8 mouse cellular contexts compared by ENCODE assay signal in the genomic region with DNA sequence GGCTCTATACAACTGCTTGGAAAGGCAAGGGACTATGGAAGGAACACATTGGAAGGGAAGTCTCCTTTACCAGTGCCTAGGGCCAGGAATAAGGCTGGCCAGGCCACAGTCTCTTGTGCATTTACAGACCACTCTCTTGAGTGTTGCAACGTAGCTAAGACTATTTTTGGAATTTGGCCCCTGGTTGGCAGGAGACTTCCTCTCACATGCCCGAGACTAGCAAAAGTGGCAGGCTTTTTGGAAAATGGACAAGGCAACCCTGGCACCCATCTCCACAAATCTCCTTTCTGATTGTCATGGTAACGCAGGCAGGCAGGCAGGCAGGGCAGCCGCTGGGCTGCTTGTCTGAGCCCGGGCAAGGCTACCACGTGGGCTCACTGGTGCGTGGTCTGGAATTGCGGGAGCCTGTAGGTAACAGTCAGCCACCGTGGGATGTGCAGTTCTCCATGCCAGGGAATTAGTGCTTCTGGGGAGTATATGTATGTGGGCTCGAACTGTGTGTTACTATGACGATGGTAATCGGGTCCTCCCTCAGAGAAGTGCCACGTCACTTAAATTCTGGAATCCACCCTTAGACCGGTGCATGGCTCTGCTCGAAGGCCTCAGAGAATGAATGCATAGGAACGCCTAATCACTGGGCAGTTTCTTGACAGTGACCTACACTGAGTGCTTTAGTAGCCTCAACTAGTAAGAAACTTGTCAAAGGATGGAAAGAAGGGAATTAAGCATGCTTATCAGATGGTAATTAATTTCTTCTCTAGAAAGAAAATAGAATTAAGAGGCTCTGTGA. TPM values are rescaled to one million over a fixed set of nuclear protein-coding genes. Genes with fewer than 3 reads are reported as not detected.
DNase-seq lines count a peak whose midpoint lies in the region; ATAC-seq lines count a peak whose summit lies in the region.

No protein-coding gene starts in this region.

- no peaks in the 10 kb centered on the region for H3K9me3 ChIP-seq in hindbrain, embryonic 16.5 days (ENCODE audit: control insufficient read depth, low read length)
- no peaks in the 10 kb centered on the region for H3K9me3 ChIP-seq in midbrain, embryonic 13.5 days
- H3K9me3 ChIP-seq in heart, embryonic 12.5 days (replicated peaks): no peaks in the 10 kb centered on the region

- H3K27me3 ChIP-seq in hindbrain, embryonic 16.5 days (replicated peaks; ENCODE audit: control insufficient read depth, insufficient read depth, low read length): no peaks in the 10 kb centered on the region
- no peaks in the 10 kb centered on the region for H3K27me3 ChIP-seq in midbrain, embryonic 13.5 days
- H3K27me3 ChIP-seq in heart, embryonic 12.5 days (replicated peaks): no peaks in the 10 kb centered on the region

- H3K36me3 ChIP-seq in hindbrain, embryonic 16.5 days (ENCODE audit: control insufficient read depth, insufficient read depth, low read length): no peaks in the 10 kb centered on the region
- H3K36me3 ChIP-seq in midbrain, embryonic 13.5 days: no peaks in the 10 kb centered on the region
- no peaks in the 10 kb centered on the region for H3K36me3 ChIP-seq in heart, embryonic 12.5 days

- WGBS in hindbrain, embryonic 16.5 days: 34% methylated on average over 16 of the region's 16 CpGs
- 27% methylated on average over 16 of the region's 16 CpGs for WGBS in midbrain, embryonic 13.5 days
- WGBS in heart, embryonic 12.5 days: 68% methylated on average over 16 of the region's 16 CpGs

- no peak overlapping the region; the same call in 1 of the 2 replicates for H3K9ac ChIP-seq in hindbrain, embryonic 16.5 days (ENCODE audit: low read depth, low read length)
- H3K9ac ChIP-seq in midbrain, embryonic 13.5 days (replicated peaks): no peak overlapping the region
- no peak overlapping the region for H3K9ac ChIP-seq in heart, embryonic 12.5 days

- ATAC-seq in hindbrain, embryonic 16.5 days: peak; percentile 94
- ATAC-seq in midbrain, embryonic 13.5 days: peak; percentile 93
- no peak for ATAC-seq in heart, embryonic 12.5 days (ENCODE audit: insufficient number of reproducible peaks, low FRiP score)
- ATAC-seq in activated CD4-positive, CD25-positive, alpha-beta regulatory T cell, adult 4 months: no peak

- H3K27ac ChIP-seq in hindbrain, embryonic 16.5 days (ENCODE audit: low read depth, low read length): no peak overlapping the region
- H3K27ac ChIP-seq in midbrain, embryonic 13.5 days: no peak overlapping the region
- H3K27ac ChIP-seq in heart, embryonic 12.5 days (ENCODE audit: poor library complexity, severe bottlenecking): no peak overlapping the region

- H3K4me2 ChIP-seq in hindbrain, embryonic 16.5 days (ENCODE audit: low read length): peak overlapping the region; percentile 49
- H3K4me2 ChIP-seq in midbrain, embryonic 13.5 days (replicated peaks): peak overlapping the region; percentile 31
- no peak overlapping the region for H3K4me2 ChIP-seq in heart, embryonic 12.5 days

- peaks cover 10% of the 10 kb centered on the region; the same call in 1 of the 2 replicates for H3K4me1 ChIP-seq in hindbrain, embryonic 16.5 days (ENCODE audit: control insufficient read depth, insufficient read depth, low read depth, low read length)
- H3K4me1 ChIP-seq in midbrain, embryonic 13.5 days (replicated peaks): peaks cover 25% of the 10 kb centered on the region
- H3K4me1 ChIP-seq in heart, embryonic 12.5 days (replicated peaks): no peaks in the 10 kb centered on the region

- peak; percentile 17 for DNase-seq in adrenal gland, postnatal 25 days
- peak; percentile 29 for DNase-seq in cerebellum, adult 8-10 months
- DNase-seq in spleen, postnatal 10 days (ENCODE audit: low spot score in 2 of 2): no peak
- no peak for DNase-seq in heart, adult 8-10 months (ENCODE audit: low spot score)

- H3K4me3 ChIP-seq in hindbrain, embryonic 16.5 days (ENCODE audit: low read length): 0 out of 2 replicates have a peak overlapping the region, but pooled peaks have one; percentile 1
- H3K4me3 ChIP-seq in midbrain, embryonic 13.5 days (replicated peaks): no peak overlapping the region
- no peak overlapping the region for H3K4me3 ChIP-seq in heart, embryonic 12.5 days

RNA-seq across cellular contexts. Expression of a gene that starts 19.4 kb away (rescaled TPM):
- total RNA-seq in adrenal gland, postnatal 25 days (2021): 0.61 TPM in 1 of 2 replicates, not detected in the other
- polyA plus RNA-seq in hindbrain, embryonic 16.5 days (2015; fragmentation: Nextera tagmentation; extraction: Ambion mirVana): 63.6 and 63.7 TPM in 2 replicates
- polyA plus RNA-seq in midbrain, embryonic 13.5 days (2015; fragmentation: Nextera tagmentation; extraction: Ambion mirVana): 28.2 and 28.8 TPM in 2 replicates
- not detected for total RNA-seq in heart, adult 8-10 months (2022)
- polyA plus RNA-seq in heart, embryonic 12.5 days (2016; fragmentation: Nextera tagmentation; extraction: Ambion mirVana): 0.83 and 1.1 TPM in 2 replicates
- not detected for polyA plus RNA-seq in activated CD4-positive, CD25-positive, alpha-beta regulatory T cell, adult 4 months (2017; shearing (Covaris generic))

Comparison
In these comparisons a context has a peak if more than half of its experiments do, and no peak if none do; other contexts are left out.
1. DNase-seq: peak in adrenal gland, postnatal 25 days (single experiment) and cerebellum, adult 8-10 months (single experiment); none in spleen, postnatal 10 days (0 of 2) and heart, adult 8-10 months (single experiment).
2. ATAC-seq: peak in hindbrain, embryonic 16.5 days (single experiment) and midbrain, embryonic 13.5 days (single experiment); none in heart, embryonic 12.5 days (single experiment) and activated CD4-positive, CD25-positive, alpha-beta regulatory T cell, adult 4 months (single experiment).
3. RNA of a gene that starts 19.4 kb away (polyA plus RNA-seq): 63.6 to 63.7 TPM in hindbrain, embryonic 16.5 days and 28.2 to 28.8 TPM in midbrain, embryonic 13.5 days; 0.83 to 1.1 TPM in heart, embryonic 12.5 days and not detected in activated CD4-positive, CD25-positive, alpha-beta regulatory T cell, adult 4 months; every median in the first group is over 10 times any median in the second.